Mouse (Mus musculus): Measurements from ENCODE around the gene Becn1.
A peak's percentile ranks its signal among the peaks of the same experiment; 100 is the strongest.
"Not testable (repeated sequence)": the region's sequence is repeated elsewhere in the genome, so short reads cannot be mapped to it uniquely, and the experiment has no call there.

The Becn1 gene

GRCm38 (mm10) chr11:101302004-101302798, at the start of gene Becn1:
Gene Becn1, minus strand, starts transcription at chr11:101302286.
- peak; percentile 97 for DNase-seq

- no peak for DNase-seq
Measured at GRCm38 (mm10) chr11:101351721-101352111, 49.6 kb upstream of the Becn1 start.

DNA sequence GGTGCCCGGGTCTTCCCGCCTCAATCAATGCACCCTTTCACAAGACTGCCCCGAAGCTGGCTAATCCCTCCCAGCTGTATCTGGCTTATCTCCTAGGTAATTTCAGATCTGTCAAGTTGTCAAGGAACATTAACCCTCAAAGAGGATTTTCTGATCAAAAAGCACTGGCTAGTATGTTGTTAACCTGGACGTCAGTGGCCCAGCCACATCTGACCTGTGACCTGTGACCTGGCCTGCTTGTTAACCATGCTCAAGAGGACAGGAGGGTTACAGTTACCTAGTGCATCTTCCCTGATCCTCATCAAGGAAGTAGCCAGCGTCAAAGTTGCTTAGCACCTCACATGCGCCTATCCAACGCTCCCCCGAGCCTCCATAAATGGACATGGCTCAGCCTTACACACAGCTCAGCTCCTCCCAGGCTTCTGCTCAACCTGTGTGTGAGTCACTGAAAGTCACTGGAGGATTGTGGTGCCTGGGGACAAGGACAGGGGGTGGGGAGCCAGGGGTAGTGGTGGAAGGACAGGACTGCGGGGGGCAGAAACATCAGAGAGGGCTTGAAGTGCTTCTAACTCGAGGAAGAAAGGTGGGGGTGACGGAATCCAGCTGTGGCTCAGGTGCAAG, 49.1 kb upstream of the Becn1 start:
- no peak for DNase-seq

DNA sequence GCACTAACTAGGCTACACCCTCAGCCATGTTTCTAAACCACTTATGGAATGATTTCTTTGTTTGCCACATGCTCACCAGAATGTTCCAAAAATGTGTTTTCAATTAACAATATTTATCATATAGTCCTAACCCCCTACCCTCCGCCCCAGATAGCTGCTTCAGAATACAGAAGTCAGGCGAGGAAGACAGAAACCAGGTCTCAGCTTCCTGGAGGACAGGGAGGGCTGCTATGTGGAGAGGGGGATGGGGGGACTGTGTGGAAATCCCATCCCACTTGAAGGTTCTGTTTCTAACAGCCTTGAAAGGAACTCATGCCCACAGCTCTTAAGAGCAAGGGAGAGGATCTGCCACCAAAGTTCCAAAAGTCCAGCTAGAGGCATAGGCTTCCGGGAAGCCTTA, 47.1 kb upstream of the Becn1 start:
- DNase-seq, result no peak

- DNase-seq, result no peak
Measured at GRCm38 (mm10) chr11:101348774-101349173, 46.7 kb upstream of the Becn1 start.

- no peak for DNase-seq
Measured at GRCm38 (mm10) chr11:101347083-101347775, 45.1 kb upstream of the Becn1 start.

- no peak for DNase-seq
Measured at GRCm38 (mm10) chr11:101338123-101338760, 36.2 kb upstream of the Becn1 start.

- no peak for DNase-seq
Measured at GRCm38 (mm10) chr11:101335685-101336084, 33.6 kb upstream of the Becn1 start.

DNA sequence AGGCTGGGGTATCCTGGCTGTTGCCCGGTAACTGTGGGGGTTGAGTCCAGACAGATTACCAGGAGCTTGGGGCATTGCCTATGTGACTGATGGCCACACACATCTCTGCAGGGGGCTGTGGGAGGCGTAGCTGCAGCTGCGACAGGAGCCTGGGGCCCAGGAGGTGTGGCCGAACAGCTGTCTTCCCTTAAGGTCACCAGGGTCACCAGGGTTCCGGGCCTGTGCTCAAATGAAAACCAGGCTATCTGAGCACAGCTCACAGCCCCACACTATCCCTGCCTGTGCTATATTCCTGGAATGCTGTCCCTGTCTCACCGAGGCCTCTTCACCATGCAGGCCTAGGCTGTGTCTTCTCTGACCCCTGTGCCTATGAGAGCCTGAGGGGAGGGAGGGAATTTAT, 32.4 kb upstream of the Becn1 start:
- DNase-seq, result no peak

DNA sequence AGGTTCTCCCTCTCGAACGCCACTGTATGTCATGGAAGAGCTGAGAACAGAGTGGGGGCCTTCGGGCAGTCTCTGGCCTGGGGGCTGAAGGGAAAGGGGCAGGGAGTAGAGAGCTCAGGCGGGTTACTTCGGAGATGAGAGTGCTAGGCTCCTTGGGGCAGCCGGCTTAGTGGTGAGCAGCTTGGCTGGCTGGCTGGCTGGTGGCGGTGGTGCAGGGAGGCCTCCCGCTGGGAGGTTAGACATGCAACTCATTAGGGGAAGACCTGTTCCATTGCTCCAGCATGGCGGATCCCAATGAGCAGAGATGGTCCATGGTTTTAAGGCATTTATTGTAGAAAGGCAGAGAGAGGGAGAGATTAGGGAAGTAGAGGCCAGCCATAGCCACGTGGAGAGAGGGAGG, 31.9 kb upstream of the Becn1 start:
- DNase-seq, result no peak

DNA sequence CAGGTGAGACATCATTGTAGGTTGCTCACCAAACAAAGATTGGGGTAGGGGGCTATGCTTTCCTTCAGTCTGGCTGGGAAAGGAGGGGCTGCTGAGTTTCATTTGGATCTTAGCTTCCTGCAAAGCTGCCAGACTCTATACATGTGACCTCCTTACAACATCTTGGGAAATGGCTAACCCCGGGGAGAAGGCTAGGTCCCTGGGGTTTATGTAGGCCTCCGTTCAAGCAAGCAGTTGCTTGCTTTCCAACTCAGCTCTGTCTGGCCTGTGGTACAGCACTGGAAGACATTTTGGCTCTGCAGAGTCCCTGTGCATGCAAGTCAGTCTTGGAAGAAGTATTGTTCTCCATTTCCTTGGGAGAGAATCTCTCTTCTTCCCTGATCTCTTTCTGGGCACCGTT, 30.5 kb upstream of the Becn1 start:
- DNase-seq, result no peak

DNA sequence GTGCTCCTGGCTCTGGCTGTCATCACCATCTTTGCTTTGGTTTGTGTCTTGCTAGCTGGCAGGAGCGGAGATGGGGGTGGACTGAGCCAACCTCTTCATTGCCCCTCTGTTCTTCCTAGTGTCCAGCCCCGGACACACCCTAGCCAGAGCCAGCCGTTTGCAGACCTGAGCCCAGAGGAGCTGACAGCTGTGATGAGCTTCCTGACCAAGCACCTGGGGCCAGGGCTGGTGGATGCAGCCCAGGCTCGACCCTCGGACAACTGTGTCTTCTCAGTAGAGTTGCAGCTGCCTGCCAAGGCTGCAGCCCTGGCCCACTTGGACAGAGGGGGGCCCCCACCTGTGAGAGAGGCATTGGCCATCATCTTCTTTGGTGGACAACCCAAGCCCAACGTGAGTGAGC, 28.9 kb upstream of the Becn1 start:
- DNase-seq, result not testable (repeated sequence)

DNA sequence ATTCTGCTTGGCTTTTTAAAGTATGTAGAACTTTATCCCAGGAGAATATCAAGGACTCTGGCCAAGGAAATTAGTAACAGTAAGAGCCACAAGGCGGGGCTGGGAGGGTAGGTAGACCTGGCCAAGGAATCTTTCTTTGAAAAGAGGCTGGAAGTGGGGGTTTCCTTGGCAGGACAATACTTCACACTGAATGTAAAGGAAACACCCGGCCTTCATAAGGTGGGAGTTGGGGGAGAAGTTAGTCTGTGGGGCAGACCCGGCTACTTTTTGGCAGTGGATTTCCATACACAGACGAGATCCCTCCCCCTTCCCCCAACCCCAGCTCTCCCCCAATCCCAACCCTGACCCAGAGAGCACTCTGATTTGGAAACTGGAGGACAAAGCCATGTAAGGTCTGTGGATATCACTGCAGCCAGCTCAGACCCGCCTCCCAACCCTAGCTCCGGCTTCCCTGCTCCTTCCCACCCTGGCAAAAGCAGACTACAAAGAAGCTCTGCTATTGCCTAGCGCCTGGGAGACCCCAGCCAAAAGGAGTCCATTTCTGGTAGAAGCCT, 28.4 kb upstream of the Becn1 start, which contains the start of gene Aoc3:
Gene Aoc3, plus strand, starts transcription at position 235 of the 554 bp plus-strand sequence.
- DNase-seq, result no peak

DNA sequence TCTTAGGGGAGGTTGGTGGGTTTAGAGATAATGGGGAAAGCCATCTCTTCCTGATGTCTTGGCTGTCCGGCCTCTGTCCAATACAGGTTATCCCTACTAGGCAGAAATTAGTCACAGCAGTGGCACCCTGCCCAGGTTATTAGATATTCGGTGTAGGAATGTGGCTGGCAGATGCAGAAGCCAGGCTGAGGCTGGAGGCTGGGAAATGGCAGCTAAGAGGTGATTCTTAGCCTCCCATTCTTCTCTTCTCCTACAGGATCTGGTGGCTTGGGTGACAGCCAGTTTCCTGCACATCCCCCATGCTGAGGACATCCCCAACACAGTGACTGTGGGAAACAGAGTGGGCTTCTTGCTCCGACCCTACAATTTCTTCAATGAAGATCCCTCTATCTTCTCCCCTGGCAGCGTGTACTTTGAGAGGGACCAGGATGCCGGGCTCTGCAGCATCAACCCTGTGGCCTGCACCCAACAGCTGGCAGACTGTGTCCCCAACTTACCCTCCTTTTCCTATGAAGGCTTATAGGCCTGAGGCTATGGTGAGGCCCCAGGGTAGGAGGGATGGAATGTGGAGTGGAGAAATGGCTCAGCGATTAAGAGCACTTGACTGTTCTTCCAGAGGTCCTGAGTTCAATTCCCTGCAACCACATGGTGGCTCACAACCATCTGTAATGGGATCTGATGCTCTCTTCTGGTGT, 27.0 kb upstream of the Becn1 start:
- DNase-seq, result no peak

DNA sequence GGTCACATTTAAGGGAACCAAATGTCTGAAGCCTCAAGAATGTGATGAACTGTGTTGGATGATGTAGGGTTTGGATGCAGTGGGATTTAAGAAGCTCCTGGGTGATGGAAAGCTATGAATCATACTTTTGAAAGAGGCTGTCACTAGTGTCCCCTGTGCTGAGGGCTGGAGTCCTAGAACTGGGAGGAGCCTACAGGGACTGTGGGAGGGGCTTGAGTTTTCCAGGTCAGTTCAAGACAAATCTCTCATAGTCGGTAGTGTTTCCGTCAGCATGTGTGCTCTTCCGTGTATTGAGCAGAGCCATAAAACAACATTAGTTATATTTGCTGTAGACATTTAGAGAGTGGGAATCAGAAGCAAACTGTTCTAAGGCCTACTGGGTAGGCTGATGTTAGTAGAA, 25.2 kb upstream of the Becn1 start:
- DNase-seq, result no peak

DNA sequence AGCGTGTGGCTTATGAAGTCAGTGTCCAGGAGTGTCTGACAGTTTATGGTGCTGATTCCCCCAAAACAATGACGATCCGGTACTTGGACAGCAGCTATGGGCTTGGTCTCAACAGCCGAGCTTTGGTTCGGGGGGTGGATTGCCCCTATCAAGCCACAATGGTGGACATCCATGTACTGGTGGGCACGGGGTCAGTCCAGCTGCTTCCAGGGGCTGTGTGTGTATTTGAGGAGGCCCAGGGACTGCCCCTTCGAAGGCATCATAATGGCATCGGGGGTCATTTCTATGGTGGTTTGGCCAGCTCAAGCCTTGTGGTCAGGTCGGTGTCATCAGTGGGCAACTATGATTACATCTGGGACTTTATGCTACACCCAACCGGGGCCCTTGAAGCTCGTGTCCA, 24.1 kb upstream of the Becn1 start:
- DNase-seq, result no peak

DNA sequence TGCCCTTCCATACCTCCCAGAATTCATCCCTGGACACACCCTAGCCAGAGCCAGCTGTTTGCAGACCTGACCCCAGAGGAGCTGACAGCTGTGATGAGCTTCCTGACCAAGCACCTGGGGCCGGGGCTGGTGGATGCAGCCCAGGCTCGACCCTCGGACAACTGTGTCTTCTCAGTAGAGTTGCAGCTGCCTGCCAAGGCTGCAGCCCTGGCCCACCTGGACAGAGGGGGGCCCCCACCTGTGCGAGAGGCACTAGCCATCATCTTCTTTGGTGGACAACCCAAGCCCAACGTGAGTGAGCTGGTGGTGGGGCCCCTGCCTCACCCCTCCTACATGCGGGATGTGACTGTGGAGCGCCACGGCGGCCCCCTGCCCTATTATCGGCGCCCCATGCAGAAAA, 23.1 kb upstream of the Becn1 start:
- not testable (repeated sequence) for DNase-seq

DNA sequence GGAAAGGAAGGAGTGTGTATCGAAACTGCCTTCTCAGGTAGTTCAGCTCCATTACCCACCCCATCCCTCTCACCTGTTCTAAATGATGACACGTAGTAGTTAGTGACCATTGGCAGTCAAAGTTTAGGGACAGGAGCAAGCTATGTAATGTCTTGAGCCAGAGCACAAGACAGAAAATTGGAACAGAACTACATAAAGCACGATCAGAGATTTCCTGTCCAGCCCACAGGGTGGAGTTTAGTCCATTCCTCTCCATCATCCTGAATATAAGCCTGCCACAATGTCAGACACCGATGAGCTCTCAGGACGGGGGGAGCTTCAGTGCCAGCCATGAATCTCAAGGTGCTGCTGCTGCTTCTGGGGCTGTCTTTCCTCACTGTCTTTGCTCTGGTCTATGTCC, 22.7 kb upstream of the Becn1 start, which contains the start of gene Aoc2:
Gene Aoc2, plus strand, starts transcription at position 301 of the 400 bp plus-strand sequence.
- DNase-seq, result no peak

GRCm38 (mm10) chr11:101323609-101324008, 21.5 kb upstream of the Becn1 start:
- DNase-seq, result peak; percentile 47

DNA sequence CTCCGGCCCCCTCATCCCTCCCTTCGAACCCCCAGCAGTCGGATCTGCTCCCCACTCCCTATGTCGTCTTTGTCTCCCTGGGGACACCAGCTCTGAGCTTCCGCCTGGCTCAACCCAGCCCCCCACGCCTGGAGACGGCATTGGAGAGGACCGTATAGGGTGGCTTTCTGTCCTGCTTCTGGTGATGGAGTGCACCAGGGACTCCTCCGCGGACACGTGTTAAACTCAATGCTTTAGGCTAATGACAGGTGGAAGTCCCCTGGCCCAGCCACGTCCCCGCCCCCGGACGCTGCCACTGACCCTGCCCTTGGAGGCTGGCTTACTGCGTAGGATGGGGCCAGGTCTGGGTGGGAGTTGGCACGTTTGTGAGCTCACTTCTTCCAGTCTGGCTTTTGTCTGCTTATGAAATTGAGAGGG, 14.4 kb upstream of the Becn1 start:
- DNase-seq, result peak; percentile 16

DNA sequence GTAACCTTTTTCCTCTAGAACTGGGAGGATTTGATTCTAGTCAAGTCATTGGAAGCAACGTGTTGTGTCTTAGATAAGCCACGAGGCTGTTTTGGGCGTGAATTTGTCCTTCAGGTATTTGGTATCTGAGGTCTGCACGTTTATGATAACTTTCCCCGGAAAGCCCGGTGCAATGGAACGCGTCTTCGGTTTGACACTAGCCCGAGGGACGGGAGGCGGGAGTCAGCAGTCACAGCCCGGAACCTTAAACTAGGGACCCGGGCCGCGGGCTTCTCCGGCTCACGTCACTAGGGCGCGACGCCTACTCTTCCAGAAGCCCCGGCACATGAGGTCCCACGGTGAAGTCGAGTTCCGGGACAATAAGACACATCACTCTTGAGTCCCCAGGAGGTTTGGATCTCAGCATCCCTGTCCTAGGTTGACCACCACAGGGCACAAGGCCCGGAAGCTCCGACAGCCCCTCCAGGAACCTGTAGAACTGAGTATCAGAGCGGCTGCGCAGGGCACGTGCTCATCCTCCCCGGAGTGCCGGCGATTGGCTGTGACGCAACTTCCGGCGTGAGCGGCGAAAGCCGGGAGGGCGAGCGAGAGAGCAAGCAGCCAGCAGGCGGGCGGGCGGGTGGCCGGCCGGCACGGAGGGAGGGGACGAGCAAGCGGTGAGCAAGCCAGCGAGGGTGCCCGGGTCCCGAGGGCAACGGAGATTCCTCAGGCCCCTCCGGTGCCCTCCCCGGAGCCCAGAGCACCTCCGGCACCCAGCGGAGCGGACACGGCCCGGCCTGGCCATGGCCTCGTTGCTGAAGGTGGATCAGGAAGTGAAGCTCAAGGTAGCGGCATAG, 13.8 kb upstream of the Becn1 start, which contains the start of gene Psme3:
Gene Psme3, plus strand, starts transcription at position 549 of the 836 bp plus-strand sequence.
- peak; percentile 94 for DNase-seq
